Mouse (Mus musculus) NIH3T3 (cell line): ENCODE data around the gene Naf1.

ENCODE experiments used
- DNase-seq: peaks from one replicate; pipeline ENCODE4 v3.0.0-alpha.2; 2012; ENCODE audit warnings: low read depth

Gene Naf1

GRCm38 (mm10) chr8:66860023-66860422 lies at the start of gene Naf1:
Gene Naf1 (plus strand): TSS chr8:66860217.
- peak; percentile 98 for DNase-seq

- peak; percentile 53 for DNase-seq
Measured at GRCm38 (mm10) chr8:66860921-66861588, 1.0 kb downstream of the Naf1 start.

- peak; percentile 24 for DNase-seq
Measured at GRCm38 (mm10) chr8:66861589-66862500, 1.8 kb downstream of the Naf1 start.

- DNase-seq, result no peak
Measured at GRCm38 (mm10) chr8:66863761-66864160, 3.7 kb downstream of the Naf1 start.

- no peak for DNase-seq
Measured at GRCm38 (mm10) chr8:66865120-66865519, 5.1 kb downstream of the Naf1 start.

GRCm38 (mm10) chr8:66867679-66868078 lies 7.7 kb downstream of the Naf1 start:
- no peak for DNase-seq

- no peak for DNase-seq
Measured at GRCm38 (mm10) chr8:66869211-66869932, 9.4 kb downstream of the Naf1 start.

- no peak for DNase-seq
Measured at GRCm38 (mm10) chr8:66883866-66884265, 23.8 kb downstream of the Naf1 start.

GRCm38 (mm10) chr8:66891879-66892278 lies 31.9 kb downstream of the Naf1 start:
- DNase-seq, result no peak

- no peak for DNase-seq
Measured at GRCm38 (mm10) chr8:66905000-66905399, 45.0 kb downstream of the Naf1 start.

- DNase-seq, result no peak
Measured at GRCm38 (mm10) chr8:66905557-66905956, 45.5 kb downstream of the Naf1 start.

GRCm38 (mm10) chr8:66906116-66906515 lies 46.1 kb downstream of the Naf1 start:
- DNase-seq, result peak; percentile 13

- DNase-seq, result no peak
Measured at GRCm38 (mm10) chr8:66910684-66911083, 50.7 kb downstream of the Naf1 start.

- DNase-seq, result peak; percentile 58
Measured at GRCm38 (mm10) chr8:66913616-66914536, 53.9 kb downstream of the Naf1 start.

- peak; percentile 5 for DNase-seq
Measured at GRCm38 (mm10) chr8:66916056-66916455, 56.0 kb downstream of the Naf1 start.

- DNase-seq, result no peak
Measured at GRCm38 (mm10) chr8:66917695-66918467, 57.9 kb downstream of the Naf1 start.

- DNase-seq, result no peak
Measured at GRCm38 (mm10) chr8:66918471-66918870, 58.5 kb downstream of the Naf1 start.

- peak; percentile 27 for DNase-seq
Measured at GRCm38 (mm10) chr8:66933746-66934145, 73.7 kb downstream of the Naf1 start.

- no peak for DNase-seq
Measured at GRCm38 (mm10) chr8:66936236-66936635, 76.2 kb downstream of the Naf1 start.
